Mouse (Mus musculus) frontal cortex, adult 2 months (tissue): ENCODE results near the gene Amh. TPM values are rescaled to one million over a fixed set of nuclear protein-coding genes. Genes with fewer than 3 reads are reported as not detected.
A peak's percentile ranks its signal among the peaks of the same experiment; 100 is the strongest.
"Not testable (repeated sequence)": the region's sequence is repeated elsewhere in the genome, so short reads cannot be mapped to it uniquely, and the experiment has no call there.

Source experiments
- DNase-seq, 2 experiments: peaks; one replicate each; pipeline ENCODE4 v3.0.0; 2022; ENCODE audit warnings: low spot score in 1 of 2; ENCODE audit errors: extremely low spot score in 1 of 2
- polyA plus RNA-seq: library from polyadenylated mRNA; depleted of rRNA; stranded (reverse); fragments of >200 nt; gene quantifications from 2 replicates; pipeline ENCODE4 v1.2.3, GENCODE M21; 2012

Gene Amh
- polyA plus RNA-seq, 1 experiment, result 2.6 TPM

- peak; percentile 100 for DNase-seq
These were observed 21.4 kb downstream of the Amh start, which contains the start of gene Oaz1 for GRCm38 (mm10) chr10:80826151-80827062. TSS of gene Oaz1 (plus strand) at chr10:80826656.

- DNase-seq, result no peak
These were observed 22.2 kb downstream of the Amh start for GRCm38 (mm10) chr10:80827063-80827869.

GRCm38 (mm10) chr10:80827870-80828420 is 22.9 kb downstream of the Amh start:
- no peak for DNase-seq

- not testable (repeated sequence) for DNase-seq
These were observed 23.5 kb downstream of the Amh start for GRCm38 (mm10) chr10:80828587-80828986.

GRCm38 (mm10) chr10:80829359-80830278 is 24.6 kb downstream of the Amh start:
- DNase-seq, result no peak

GRCm38 (mm10) chr10:80831136-80831535 is 26.1 kb downstream of the Amh start:
- no peak for DNase-seq

GRCm38 (mm10) chr10:80832818-80833217 is 27.8 kb downstream of the Amh start:
- DNase-seq, result no peak

GRCm38 (mm10) chr10:80835617-80836016 is 30.6 kb downstream of the Amh start:
- DNase-seq, result no peak

- DNase-seq, result no peak
These were observed 31.9 kb downstream of the Amh start for GRCm38 (mm10) chr10:80836949-80837379.

- no peak for DNase-seq
These were observed 32.8 kb downstream of the Amh start for GRCm38 (mm10) chr10:80837827-80838226.

- no peak for DNase-seq
These were observed 33.4 kb downstream of the Amh start for GRCm38 (mm10) chr10:80838346-80838912.

GRCm38 (mm10) chr10:80839848-80840247 is 34.8 kb downstream of the Amh start:
- no peak for DNase-seq

GRCm38 (mm10) chr10:80841685-80842084 is 36.6 kb downstream of the Amh start:
- DNase-seq, result no peak

- peak in 1 of 2 experiments; percentile 74 for DNase-seq
These were observed 37.3 kb downstream of the Amh start for GRCm38 (mm10) chr10:80842334-80842733.

- DNase-seq, result no peak
These were observed 38.3 kb downstream of the Amh start for GRCm38 (mm10) chr10:80843087-80843930.

- peak in 1 of 2 experiments; percentile 59 for DNase-seq
These were observed 39.0 kb downstream of the Amh start, which contains the start of gene Lingo3 for GRCm38 (mm10) chr10:80843931-80844547. TSS of gene Lingo3 (minus strand) at chr10:80844039.

- no peak for DNase-seq
These were observed 40.1 kb downstream of the Amh start for GRCm38 (mm10) chr10:80845055-80845693.

- peak; percentile 55 to 78 for DNase-seq
These were observed 40.7 kb downstream of the Amh start for GRCm38 (mm10) chr10:80845732-80846131.
